Mouse (Mus musculus) ovary, postnatal 10 days (tissue): ENCODE measurements around the gene Ppdpf.
"Not testable (repeated sequence)": the region's sequence is repeated elsewhere in the genome, so short reads cannot be mapped to it uniquely, and the experiment has no call there.

Experiments used
- DNase-seq: peaks from one replicate; pipeline ENCODE4 v3.0.0; 2022; ENCODE audit warnings: low spot score

Gene Ppdpf

DNA sequence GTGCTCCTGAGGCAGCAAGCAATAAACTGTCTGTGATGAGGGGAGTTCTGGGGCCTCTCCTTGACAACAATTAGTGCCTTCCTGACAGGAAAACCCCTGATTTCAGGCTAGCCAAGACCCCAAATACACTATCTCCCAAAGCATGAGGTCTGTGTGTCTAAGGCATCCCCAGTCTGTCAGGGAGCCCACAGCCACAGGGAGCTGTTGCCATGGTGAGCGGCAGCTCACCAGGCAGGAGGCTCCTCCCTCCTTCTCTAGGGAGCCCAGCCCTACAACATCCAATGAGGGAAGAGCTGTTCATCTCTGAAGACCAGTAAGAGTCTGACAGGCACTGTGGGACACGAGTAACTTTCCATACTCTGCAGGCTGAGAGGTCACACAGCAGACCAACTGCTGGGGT, 27.3 kb upstream of the Ppdpf start:
- no peak for DNase-seq

DNA sequence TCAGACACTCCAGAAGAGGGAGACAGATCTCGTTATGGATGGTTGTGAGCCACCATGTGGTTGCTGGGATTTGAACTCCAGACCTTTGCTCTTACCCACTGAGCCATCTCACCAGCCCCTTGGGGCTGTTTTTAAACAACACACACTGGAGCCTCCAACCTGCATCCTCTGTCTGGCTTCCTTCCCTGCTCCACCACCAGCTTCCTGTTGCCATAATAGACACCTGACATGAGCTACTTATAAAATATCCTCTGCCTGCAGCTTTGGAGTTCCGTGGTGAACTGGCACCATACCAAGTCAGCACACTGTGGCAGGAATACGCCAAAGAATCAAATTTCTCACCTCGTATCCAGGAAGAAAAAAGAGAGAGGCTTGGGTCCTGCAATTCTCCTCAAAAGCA, 26.2 kb upstream of the Ppdpf start:
- no peak for DNase-seq

DNA sequence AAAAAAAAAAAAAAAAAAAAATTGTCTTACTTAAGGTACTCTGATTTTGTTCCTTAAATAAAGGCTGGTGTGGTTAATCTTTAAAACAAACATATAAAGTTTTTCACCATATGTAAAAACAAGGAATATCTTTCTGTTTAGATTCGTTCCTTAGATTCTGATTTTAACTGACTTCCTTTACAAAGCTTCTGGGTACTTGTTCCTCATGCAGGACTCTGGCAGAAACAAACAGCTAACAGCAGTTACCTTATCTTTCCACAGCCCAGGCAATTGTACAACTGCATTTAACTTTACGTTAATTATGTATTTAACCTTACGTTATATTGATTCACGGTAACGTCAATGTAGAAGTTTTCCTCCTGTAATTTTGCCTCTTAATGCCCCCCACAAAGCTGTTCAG, 20.6 kb upstream of the Ppdpf start:
- DNase-seq: no peak

DNA sequence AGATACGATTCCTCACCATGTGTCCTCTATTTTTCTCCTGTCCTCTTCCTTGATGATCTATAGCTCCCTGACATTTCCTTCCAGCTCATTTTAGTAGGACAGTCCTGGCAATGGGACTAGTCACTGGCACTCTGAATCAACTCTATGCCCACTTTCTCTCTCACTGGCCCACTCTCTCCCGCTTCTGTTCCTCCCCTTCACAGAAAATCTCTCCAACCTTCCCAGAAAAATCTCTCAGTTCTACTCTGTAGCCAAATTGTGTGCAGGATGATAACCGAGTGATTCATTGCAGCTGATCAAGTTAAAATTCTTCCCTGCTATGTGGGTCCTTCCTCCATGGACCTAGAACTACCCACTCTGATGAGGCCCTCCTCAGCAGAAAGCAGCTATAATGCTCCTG, 12.4 kb upstream of the Ppdpf start:
- no peak for DNase-seq

DNA sequence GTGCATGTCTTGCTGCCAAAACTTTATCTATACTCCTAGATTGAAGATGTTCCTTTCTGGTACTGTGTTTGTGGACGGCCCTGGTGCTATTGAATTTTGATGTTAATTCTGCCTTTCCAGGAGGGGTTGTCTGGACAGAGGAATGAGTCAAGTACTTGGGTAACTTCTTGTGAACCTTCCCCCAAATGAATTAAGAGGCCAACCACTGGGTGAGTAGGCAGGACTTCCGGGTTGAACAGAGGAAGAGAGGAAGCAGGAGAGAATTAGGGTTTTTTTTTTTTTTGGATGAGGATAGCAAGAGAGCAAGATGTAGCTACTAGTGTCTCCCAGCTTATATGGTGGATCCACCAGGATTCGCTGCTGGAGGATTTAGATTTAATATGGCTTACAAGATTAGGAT, 9.0 kb upstream of the Ppdpf start:
- no peak for DNase-seq

DNA sequence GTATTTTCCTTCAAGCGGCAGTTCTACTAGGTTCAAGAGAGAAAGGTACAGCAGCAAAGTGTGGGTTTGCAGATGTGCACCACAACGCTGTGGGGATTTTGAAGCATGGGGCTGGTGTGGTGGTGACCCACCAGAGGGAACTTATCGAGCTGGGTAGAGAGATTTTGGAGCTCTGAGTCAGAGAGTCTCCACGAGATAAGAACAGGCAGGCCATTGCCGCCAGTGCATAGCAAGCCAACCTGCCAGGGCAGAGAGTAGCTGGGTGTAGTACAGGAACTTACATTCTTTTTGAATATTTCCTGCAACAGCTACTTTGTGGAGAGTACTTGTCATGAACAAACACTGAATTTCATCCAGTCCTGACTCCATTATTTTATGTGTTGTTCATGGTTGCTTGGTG, 8.6 kb upstream of the Ppdpf start:
- no peak for DNase-seq

DNA sequence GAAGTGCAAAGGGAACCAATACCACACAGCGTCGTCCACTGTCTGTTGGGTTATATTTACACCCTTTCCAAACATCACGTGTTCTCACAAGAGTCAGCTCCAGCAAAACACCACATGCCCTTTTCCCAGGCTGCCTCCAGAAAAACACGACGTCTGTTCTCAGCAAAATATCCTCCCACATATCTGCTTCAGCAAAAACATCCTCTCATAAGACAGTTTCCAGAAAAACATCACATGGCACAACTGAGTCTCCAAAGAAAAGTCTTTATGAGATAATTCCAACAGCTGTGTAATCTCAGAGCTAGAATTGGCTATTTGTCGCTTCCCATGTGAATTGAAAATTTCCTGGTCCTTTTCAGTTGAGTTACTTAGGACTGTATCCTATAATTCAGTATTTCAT, 6.1 kb upstream of the Ppdpf start:
- no peak for DNase-seq

DNA sequence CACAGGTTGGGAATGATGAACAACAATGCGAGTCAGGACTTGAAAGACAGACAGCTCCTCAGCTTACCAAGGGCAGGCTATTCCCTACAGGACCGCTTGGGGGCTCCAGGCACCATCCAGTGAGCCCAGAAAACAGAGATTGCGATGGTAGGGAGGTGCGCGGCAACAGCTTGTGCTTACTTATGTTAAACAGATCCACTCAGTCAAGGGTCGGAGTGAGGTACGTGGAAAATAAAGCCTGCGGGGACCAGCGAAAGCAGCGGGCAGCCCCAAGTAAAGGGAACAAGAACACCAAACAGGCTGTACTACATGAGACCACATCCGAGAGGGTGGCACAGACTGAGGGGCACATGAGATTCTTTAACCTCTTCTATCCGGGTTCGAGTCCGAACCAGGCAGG, 412 bp upstream of the Ppdpf start:
- peak; percentile 55 for DNase-seq

DNA sequence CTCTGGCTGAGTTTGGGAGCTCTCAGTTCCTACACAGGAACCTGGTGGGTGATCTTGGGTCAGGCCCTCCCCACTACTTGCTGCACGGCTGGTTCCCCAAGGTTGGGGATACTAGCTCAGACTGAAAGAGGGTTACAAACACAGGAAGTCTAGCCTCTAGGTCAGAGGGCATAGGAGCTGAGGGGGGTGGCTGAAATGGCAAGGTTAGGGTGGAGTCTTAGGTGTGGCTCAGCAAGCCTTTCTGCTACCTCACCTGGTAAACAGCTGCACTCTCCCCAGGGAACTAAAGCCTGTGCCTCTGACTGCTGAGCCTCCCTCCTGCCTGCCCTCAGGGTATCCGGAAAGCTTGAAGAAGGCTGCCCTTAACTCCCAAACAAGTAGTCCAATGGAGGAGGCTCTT, 1.6 kb downstream of the Ppdpf start:
- DNase-seq: no peak

DNA sequence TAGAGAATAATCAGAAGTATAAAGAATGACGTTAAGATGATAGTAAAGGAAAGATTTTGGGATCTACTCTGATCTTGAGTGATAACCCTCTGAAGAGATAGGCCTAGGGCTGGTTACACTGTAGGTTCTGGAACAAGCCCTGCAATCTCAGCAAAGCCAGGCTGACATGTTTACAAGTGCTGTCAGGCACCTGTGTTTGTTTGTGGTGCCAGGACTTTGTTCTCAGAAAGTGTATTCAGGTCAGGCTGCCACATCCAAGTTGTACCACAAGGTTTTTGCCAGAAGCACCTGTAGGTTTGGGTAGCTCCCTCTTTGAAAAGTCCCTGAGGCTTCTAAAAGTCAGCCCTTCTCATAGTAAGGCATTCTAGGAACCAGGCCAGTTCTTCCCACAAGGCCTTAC, 2.3 kb downstream of the Ppdpf start:
- no peak for DNase-seq

DNA sequence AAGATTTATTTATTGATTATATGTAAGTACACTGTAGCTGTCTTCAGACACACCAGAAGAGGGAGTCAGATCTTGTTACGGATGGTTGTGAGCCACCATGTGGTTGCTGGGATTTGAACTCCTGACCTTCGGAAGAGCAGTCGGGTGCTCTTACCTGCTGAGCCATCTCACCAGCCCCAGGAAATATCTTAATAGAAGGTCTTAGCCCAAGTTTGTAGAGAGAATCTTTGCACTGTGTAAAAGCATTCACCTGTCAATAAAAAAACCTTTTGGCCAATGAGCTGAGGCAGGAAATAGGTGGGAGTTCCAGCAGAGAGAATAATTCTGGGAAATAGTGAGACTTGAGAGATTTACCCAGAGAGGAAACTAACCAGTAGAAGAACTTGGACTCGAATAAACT, 4.3 kb downstream of the Ppdpf start:
- DNase-seq: not testable (repeated sequence)

DNA sequence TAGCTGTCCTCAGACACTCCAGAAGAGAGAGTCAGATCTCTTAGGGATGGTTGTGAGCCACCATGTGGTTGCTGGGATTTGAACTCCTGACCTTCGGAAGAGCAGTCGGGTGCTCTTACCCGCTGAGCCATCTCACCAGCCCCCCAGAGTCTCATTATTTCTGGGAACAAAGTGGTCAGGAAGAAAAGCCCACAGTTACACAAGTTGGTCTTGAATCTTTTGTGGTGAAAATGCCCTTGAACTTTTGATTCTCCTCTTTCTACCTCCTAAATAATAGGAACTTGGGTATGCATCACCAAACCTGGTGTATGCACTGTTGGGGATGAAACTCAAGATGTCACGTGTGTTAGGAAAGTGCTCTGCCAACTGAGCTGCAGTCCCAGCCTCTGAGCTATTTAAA, 4.9 kb downstream of the Ppdpf start:
- no peak for DNase-seq

DNA sequence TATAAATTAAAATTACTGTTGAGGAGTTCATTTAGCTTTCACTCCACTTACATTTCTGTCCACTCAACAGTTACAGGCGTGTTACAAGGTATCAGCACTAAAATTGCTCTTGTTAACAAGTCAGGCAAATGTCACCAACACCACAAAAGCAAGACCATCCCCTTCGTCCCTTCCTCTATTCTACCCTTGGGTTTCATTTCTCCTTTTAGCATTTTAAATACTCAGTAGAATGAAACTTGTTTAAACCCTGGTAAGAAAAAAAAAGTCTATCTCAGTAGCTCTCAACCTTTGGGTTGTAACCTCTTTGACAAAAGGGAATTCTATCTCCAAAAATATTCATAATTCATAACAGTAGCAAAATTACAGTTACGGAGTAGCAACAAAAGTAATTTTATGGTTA, 6.0 kb downstream of the Ppdpf start:
- no peak for DNase-seq

DNA sequence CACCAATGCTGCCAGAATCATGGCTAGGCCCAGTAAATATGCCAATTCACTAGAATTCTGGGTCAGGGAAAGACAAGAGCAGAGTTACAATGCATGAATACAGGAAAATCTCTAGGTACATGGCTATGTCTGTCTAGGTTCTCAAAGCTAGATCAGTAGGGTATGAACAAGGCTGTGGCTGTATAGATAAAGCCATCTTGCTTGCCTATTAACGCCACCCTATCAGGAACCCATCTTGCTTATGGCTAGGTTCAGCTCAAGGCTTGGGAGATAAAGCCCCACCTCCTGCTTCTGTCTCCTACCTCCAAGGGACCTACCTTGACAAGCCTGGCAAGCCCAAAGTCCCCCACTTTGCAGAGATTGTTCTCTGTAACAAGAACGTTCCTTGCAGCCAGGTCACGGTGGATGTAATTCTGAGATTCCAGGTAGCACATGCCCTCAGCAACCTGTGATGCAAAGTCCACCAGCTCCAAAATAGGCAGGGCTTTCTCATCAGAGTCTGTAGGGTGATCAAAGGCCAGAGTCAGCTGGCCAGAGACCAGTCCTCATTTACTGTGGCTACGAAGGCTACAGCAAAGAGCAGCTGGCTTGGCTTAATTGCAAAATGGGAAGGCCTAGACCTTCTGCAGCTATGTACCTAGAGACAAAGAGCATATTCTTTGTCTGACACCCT, 9.7 kb downstream of the Ppdpf start:
- DNase-seq: no peak

DNA sequence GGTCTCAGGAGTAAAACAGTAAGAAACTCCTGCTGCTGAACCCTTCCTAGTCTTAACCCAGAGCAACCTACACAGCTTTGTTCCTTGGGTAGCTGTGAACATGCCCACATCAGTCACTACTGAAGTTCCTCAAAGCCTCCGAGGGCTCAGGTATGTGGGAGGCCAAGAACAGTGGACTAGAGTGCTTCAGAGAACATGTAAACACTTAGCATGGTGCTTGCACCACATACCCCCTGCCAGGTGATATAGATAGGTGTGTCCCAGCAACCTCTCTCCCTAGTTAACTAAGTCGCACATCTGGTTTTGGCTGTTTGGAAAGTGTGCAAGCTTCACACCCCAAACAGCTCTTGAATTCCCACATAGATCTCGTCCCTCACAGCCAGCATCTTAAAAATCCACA, 14.6 kb downstream of the Ppdpf start:
- no peak for DNase-seq

DNA sequence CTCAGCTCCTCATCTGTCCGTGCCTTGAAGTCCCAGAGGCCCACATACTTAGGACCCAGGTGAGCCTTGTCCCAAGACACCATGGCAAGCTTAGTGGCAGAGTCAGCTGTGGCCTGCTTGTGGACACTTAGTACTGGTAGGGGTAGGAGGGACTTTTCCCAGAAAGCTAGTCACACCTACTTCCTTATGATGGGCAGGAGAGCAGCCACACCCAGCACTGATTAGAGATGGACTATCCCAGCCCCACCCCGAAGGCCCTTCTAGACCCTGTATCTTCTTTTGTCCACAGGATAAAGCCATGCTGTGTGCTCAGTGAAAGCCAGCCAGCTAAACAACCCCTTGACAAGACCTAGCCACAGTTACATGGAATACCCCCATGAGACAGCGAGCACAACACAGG, 15.4 kb downstream of the Ppdpf start, which contains the start of gene Ptk6:
TSS of gene Ptk6 (minus strand) at position 368 of the 400 bp plus-strand sequence.
- no peak for DNase-seq

DNA sequence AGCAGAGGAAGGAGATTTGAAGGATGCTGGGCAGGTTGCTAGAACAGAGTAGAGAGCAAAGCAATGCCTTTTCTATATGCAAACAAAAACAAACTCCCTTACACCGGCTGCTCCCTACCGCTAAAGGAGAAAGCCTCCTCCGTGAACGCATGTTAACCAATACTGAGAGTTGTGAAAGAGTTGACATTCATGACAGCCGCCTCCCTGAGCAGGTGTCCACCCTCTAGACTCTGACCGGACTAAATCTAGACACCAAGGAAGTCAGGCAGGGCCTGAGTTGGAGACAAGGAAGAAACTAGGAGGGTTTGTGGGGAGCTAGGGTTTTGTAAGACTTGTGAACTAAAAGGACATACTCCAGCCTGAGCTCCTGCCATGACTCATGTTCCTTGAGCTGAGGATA, 15.8 kb downstream of the Ppdpf start:
- DNase-seq: no peak

DNA sequence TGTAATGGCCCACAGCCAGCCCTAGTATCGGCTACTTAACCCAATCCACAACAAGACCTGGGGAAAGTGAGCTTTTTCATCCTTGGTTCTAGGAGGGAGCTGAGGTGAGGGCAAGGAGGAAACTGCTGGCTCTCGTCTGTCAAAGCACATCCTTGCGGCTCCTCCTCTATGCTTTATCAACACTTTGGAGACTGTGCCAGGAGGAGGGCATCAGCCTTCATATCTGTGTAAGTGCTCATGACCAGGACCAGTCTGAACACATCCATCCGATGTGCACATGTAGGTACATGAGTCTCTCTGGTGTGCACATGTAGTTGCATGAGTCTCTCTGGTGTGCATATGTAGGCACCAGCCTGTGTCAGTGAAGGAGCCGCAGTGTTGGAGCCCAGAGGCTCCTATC, 18.6 kb downstream of the Ppdpf start:
- no peak for DNase-seq

DNA sequence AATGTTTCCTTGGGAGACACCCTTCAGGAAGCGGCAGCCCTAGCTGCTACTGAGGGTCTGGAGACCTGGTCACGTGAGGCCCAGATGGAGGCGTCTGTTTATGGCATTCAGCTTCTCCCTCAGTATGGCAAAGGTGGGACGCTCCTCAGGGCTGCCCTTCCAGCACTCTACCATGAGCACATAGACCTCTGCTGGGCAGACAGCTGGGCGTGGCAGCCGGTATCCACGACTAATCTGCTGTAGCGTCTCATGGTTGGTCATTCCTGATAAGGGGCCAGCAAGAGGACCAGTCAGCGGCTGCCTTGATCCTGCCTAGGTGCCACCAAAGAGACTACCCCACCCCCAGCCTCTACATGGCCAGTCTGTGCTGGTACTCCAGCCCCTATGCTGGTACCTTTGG, 19.1 kb downstream of the Ppdpf start:
- DNase-seq: no peak

DNA sequence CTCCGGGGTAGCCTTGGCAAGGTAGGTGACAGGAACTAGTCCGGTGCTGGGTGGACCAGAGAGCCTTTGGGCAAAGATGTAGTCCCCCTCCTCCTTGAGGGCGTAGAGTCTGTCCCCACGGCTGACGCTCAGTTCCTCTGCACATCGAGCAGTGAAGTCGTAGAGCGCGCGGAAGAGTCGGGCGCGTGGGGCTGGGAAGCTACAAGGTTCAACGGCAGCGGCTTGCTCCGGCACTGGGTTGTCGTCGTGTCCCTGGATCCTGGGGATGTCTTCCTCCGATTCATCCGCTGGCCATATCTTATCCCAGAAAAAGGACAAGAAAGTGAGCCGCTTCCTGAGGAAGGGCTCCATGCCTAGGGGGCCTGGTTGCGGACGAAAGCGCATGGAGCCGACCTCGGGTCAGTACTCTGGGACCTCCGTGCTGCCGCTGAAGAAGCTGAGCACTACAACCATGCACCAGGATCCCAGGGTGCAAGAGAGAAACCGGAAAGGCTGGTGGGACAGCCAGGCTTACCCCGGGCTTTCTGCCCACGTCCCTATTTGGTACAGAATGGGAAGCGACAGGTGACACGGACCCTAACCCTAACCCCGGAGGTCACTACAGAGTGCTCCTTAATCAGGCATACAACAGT, 25.5 kb downstream of the Ppdpf start:
- DNase-seq: no peak

DNA sequence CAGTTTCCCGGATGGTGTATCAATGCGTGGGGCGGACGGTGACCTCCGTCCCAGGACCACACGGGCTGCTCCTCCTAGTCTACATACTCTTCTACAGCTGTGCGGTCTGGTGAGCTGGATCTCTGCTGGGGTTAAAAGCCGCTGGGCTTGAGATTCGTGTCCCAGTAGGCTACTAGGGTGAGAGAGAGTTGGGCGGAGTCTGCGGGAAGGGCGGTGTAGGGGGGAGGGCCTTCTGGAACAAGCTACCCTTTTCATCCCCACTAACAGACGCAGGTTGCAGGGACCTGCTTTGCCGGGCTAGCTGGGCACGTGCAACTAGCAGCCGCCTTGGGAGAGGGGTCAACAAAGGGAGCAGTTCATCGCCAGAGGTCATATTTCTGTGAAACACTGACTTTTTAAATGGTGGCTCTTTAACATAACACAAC, 26.0 kb downstream of the Ppdpf start, which contains the start of gene Srms:
TSS of gene Srms (minus strand) at position 165 of the 425 bp plus-strand sequence.
- no peak for DNase-seq

DNA sequence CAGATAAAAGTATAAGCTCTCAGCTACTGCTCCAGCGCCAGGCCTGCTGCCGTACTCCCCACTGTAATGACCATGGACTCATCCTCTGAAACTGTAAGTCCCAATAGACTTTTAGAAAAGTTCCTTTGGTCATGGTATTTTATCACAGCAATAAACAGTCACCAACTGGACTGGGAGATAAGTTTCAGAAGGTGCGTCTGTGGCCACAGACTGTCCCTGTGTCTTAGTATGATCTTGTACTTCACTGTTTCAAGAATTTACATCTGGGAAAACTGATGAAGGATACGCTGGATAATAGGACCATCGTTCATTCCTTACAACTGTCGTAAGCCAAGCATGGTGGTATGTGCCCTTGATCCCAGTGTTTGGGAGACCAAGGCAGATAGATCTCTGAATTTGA, 29.0 kb downstream of the Ppdpf start:
- DNase-seq: no peak

DNA sequence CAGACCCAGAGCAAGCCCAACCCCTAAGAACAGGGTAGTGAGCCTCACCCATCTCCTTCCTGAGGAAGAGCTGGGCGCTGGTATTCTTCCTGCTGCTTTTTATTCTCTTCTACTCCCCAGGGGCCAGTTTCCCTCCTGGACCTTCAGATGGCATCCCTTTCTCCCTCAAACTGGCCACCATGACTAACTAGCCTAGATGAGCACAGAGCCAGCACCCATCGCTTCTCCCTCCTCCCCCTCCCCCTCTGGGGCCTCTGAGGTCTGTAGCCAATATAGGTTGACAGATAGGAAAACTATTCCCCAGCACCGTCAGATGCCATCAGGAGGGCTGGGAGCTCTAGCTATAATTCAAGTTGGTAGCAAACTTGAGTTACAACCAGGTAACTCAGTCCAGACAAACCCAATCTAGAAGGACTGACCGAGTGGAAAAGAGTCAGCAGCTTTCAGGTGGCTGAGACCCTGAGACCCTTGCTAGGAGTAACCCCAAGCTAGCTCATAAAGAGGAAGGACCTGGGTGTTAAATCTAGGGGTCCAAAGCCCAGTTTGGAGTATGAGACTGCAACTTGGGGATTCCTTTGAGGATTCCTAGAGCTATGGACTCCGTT, 31.9 kb downstream of the Ppdpf start:
- no peak for DNase-seq
